Mouse (Mus musculus) kidney, postnatal 25 days (tissue): ENCODE measurements at regions not wholly inside any gene's neighbourhood (a gene's known extent, or its start where the extent isn't known, plus 50 kb on each side); places are given as distances from the start of the nearest gene placed in this dataset.
"Not testable (repeated sequence)": the region's sequence is repeated elsewhere in the genome, so short reads cannot be mapped to it uniquely, and the experiment has no call there.

Experiments used
- DNase-seq, 2 experiments: peaks; one replicate each; pipeline ENCODE4 v3.0.0; 2021; ENCODE audit warnings: mixed read lengths in 2 of 2

DNA sequence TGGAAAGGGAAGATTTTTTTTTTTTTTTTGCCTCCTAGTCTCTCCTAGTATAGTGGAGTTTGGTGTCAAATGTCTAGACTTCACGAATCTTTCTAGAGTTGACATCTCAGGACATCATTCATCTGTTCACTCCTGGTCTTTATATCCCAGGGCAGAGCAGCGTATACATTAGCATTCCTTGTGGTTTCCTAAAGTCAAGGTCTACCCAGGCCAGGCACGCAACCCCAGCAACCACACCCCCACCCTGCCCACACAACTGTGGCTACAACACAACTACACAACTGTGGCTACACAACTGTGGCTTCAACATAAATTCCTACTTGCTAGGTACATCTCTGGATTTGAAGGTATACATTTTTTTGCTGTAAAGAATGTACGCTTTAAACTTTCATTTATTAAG, 122.2 kb downstream of the Ppp1r3a start:
- no peak for DNase-seq

DNA sequence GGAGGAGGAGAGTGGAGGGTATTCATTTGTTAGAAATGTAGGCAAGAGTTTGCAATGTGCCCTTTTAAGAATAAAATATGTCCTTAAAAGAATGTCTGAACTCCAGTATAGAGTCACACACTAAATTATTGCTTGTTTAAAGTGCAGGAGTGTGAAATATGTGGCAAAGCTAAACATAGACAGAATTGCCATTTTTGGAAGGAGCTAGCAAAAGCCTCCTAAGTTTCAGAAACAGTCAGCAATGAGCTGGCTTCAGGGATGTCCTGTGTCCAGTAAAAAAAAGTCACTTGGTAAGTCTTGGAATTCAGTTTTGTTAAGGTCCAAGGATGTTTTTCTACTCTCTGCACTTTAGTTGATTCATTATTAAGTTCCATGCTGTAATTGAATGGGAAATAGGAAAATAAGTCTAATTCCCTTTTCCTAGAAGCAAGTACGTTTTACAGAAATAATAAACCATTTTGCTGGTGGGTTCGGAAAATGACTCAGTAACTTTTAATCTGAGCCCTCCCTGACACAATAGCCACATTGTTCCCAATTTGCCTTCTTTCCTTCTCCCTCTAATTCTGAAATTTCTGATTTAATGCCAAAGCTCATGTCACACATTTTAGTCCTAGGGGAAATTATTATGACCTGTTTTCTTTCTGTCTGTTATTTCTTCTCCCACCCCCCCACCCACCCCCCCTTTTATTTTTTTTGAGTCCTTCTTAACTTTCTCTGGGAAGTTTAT, 123.2 kb downstream of the Ppp1r3a start:
- DNase-seq, result no peak

DNA sequence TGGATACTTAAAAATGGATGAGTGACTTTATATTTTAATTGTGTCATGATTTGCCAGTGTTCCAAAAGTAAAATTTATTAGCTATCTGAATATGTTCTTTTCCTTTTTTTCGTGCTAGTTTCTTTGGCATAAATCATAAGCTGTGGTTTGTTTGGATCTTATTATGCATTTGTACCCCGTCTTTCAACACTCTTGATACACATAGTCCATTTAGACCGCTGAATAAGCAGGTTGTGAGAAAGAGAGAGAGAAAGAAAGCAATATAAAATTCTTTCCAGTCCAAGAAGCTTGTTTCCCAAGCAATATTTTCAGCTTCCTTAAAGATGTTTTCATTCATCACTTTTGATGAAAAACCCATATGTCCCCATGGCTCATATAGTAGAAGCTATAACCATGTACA, 138.4 kb downstream of the Ppp1r3a start:
- no peak for DNase-seq

DNA sequence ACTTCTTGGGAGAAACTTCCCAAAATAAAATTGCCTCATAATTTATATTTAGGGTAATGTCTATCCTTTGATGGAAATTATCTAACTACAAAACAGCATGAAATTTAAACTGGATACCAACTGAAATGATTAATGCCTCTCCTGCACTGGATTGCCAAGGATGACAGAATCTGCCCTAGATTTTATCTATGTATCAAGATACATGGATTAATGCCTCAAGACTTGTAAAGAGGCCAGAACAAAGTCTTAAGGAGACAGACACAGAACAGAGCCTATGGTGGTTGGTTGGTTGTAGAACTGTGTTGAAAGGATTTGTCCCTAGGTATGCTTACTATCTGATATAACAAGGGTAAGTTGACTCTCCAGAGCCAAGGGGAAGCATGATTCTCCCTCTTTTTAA, 147.0 kb downstream of the Ppp1r3a start:
- no peak for DNase-seq

DNA sequence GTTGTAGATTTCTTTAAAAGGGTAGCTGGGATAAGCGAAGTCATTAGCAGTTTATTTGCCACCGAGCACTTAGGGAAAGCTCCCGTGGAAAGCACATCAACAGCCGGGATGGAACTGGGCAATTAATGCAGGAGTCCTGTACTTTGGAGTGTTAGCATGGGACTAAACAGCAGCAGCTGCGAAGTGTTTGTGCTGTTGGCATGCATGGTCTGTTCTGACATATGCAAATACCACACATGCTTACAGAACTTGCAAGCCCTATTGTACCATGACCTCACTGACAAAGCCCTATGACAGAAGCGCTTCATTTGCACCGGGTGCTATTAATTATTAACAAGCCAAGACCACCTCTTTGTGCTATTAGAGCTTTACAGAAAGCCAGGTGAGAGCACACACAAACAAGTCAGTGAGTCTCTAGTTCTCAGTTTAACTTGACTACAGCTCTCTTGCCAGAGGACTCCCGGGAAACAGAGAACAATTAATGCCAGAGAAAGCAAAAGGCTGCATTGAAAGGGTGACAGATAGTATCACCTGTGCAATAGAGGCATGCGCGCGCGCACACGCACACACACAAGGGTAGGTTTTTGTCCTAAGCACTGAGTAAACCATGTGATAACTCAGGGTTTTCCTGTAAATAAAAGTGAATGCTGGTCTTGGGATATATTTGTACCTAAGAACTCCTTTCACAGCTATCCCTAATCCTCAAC, 154.4 kb downstream of the Ppp1r3a start:
- DNase-seq, result peak in 1 of 2 experiments; percentile 1

DNA sequence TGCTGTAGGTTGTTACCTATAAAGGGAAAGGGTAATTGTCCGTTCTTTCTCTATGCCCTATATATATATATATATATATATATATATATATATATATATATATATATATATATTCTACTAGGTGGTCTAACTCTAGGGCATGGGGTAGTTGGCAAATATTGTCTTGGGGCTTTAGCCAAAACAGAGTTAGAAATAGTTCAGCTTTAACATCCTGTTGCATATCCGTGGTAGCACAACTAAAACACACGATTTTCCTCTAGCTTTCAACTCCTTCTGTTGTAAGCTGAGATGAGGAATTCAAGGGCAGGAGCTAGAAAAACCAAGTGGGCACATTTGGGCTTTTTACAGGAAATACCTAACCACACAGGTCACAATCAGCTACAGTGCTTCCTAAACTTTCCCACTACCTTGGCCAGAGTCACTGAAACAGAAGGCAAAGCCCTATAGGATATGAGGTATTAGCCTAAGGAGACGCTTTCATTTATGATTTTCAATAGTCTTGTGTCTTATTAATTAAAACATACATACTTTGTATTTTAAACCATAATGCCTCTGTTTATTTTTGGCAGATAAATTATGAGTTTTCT, 158.1 kb downstream of the Ppp1r3a start:
- no peak for DNase-seq

DNA sequence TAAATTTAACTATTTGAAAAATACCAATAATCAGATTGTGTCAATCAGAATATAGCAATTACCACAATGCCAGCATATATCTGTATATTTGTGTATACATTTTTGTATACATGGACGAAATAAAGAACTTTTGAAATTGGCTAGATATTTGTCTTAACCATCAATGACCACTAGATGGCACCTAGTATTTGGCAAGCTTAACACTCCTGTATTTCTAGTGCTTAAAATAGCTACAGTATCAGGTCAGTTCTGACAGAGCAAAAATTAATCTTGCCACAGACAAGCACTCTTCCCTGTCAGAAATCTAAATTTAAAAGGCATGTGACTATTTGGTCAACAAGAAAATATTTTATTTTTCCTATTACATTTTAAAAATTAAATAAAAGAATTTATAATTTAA, 169.2 kb downstream of the Ppp1r3a start:
- DNase-seq, result no peak

DNA sequence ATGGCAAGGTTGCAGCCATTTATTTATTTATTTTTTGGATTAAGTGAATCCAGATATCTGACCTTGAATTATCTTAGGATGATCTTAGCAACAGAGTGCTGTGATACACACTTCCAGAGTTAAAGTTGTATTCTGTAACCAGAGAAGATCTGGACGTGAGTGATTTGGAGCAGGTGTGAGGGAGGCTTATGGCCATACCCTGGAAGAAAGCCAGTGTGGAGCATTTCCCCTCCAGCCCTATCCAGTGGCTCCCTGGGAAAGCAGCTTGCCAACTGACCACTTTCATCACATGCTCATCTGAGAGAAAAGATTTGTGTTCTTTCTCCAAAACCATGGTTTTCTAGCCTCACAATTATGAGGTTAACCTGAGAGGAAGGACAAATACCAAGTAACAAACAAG, 171.2 kb downstream of the Ppp1r3a start:
- DNase-seq, result no peak

DNA sequence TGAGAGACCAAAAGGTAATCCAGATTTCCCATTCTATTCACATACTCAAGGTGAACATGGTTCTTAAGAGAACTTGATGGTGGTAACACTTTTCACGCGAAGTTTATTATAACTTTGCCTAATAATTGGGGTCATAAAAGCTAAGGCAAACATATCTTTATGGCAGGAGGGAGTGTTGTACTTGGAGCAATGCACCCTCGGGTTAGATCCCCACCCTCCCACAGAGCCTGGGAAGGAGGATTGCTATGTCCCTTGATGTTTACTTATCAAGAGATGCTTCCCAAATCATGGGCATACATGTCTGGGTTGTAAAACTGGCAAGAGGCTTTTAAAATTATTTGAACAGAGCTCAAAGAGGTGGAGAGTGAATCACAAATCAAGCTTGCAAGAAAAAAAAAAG, 180.5 kb downstream of the Ppp1r3a start:
- DNase-seq, result no peak

DNA sequence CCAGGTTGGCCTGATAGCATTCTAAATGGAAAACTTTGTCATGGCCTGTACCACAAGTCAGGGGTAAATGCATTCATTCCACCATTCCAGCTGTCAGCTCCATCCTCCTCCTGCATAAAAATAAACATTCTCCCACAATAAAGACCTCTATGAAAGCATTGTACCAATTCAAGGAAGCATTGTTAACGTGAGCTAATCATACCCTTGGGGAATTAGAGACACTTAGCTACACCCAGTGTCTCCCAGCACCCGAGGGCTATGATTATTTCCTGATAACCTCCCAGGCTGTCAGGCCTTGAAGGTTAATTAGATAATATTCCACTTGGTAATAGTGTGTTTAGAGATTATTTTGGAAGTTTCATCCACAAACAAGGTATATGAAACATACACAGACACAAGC, 182.1 kb downstream of the Ppp1r3a start:
- DNase-seq, result no peak

DNA sequence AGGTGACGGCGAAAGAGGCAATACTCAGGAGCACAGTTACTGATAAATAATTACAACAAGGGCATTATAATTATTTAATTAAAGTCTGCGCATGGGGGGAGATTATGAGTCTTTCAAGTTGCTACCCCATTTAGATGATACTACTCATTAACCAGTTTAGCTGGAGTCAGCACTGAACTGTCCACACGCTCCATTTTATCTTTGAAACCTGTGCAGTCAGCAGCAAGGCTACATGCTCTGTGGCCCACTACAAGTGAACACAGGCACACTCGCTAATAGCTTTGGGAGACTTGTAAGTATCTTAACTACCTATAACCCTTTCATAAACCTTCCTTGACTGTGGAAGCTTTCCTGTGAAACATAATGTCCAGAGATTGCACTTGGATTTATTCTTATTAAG, 214.7 kb downstream of the Ppp1r3a start:
- DNase-seq, result no peak

DNA sequence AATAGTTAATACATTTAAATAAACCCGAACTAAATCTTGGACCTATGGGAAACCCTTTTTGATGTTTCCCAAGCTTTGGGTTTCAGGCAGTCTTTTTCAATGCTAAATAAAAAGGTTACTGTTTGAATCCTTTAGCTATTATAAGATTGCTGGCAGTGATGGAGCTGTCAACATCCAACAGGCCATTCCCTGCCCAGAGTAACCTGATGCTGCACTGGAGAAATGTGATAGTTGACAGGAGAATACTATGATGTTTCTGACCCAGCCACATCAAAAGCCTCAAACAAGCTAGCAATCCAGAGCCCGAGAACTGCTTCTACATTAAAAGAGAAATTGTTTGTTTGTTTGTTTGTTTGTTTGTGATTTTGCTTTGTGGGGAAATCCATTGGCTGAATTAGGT, 226.0 kb downstream of the Ppp1r3a start:
- DNase-seq, result no peak

DNA sequence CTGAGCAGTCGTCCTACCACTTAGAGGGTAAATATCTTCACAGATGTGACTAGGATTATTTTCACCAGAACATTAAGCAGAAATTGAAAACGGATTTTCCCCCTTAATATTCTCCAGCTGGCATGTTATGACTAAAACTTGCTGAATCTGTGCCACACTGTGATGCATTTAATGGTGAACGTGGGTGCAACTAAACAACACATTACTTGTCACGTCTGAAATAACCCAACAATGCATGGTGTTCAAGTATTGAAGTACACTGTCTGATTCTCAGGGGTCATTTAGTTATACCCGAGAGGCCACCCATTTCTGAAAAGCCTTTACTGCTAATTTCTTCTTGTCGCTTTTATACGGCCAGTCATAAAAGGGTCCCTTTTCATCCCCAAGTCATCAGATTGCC, 226.5 kb downstream of the Ppp1r3a start:
- DNase-seq, result no peak

DNA sequence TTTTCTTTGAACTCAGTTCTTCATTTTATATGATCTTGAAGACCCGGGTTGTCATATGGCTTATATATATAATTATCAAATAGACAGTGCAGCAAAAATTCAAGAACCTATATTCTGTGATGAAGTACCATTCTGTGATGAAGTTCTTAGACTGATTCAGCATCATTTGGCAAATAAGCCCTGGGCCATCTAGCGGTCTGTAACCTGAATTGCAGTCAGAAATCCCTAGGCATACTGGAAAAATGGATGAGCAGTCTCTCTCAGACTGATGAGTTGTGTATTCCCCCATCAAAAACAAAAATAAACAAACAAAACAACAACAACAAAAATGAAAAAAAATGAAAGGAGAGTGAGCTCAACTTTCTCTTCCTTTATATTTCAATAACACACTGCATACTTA, 232.3 kb downstream of the Ppp1r3a start:
- peak in 1 of 2 experiments; percentile 4 for DNase-seq

DNA sequence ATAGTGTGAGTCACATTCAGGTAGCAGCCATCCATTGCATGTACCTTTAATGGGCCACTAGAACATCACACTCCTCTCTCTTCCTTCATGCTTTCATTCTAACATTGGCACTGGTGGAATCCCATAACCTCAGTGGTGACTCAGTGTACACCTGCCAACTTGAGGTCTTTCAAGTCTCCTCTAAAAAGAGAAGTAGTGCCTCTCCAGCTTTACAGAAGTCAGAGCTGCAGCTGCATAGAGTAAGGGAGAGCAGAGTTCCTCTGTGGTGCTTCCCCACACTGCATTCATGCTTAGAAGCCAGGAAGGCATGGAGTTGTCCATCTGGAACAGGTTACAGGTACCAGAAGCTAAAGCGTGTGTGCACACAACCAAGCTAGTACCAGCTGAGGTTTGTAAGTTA, 233.8 kb downstream of the Ppp1r3a start:
- no peak for DNase-seq

DNA sequence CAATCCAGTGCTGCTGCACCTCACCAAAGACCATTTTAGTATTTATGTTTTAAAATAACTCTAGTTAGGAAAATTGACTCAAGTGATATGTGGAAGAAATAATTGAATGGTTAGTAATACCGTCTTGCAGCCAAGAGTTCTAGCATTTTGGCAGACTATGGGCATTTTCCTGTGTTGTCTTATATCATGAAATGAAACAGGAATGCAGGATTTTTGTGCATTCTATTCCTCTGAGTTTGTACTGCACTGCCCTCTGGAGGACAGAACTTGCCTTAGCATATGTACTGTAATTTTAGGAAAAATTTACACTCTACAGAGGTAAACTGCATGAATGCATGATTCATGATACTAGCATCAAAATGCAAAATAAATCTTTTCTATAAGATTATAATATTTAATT, 250.9 kb downstream of the Ppp1r3a start:
- peak in 1 of 2 experiments; percentile 42 for DNase-seq

DNA sequence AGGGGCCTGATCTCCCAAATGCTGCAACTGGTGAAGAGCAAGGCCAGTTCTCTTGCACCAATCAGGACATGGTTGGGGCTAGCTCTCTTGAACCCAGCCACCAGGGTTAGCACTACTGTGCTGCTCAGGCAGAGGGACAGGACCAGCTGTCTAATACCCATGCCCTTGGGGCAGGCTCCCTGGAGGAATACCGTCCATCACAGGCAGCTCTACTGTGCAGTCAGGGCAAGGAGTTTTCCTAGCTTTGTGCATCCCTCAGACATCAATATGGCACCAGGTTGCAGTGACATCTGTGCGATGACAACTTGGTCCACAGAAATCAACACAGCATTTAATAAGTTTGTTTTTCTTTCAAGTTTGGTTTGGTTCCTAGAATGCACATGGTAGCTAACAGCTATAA, 254.4 kb downstream of the Ppp1r3a start:
- DNase-seq, result no peak

DNA sequence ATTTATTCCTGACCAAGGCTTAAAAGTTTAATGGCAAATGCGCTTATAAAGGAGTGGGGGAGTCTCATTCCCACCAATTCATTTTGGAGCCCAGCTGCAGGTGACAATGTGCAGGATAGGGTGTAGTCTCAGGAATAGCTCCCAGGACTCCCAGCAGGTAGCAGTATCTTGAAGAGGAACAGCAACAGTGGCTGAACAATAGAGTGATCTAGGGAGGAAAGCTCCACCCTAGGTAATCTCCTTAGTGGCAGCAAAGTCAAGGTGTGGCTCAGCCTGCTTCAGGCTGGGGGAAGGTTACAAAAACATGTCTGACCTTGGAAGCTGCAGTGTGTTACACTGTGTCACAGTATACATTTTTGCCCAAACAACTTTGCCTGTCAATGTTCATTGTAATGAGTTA, 255.2 kb downstream of the Ppp1r3a start:
- not testable (repeated sequence) for DNase-seq

DNA sequence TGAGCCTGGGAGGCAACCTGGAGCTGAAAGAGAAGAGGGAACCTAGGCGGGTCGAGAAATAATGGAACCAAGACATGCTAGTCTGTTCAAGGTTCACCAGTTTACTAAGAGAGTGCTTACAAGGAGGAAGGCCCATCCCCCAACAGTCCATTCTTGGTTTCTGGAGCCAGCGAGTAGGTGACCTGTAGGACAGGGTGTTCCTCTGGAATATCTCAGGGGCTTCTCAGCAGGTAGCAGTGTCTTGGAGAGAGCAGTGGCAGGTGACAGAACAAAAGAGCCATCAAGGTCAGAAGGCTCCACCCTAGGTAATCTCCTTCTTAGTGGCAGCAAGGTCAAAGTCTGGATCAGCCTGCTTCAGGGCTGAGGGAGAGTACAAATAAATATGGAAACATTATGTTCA, 268.4 kb downstream of the Ppp1r3a start:
- not testable (repeated sequence) for DNase-seq

DNA sequence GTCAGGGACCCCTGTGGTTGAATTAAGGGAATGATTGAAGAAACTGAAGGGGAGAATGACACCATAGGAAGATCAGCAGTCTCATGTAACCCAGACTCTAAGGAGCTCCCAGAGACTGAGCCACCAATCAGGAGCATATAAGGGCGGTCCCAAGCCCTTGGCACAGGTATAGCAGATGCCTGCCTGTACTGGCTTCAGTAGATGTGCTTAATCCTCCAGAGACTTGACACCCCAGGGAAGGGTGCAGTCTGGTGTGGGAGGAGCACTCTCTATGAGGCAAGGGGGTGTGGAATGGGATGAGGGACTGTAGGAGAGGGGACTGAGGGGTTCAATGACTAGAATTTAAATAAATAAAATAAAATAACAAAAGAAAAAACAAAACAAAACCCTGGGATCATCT, 298.7 kb downstream of the Ppp1r3a start:
- no peak for DNase-seq

DNA sequence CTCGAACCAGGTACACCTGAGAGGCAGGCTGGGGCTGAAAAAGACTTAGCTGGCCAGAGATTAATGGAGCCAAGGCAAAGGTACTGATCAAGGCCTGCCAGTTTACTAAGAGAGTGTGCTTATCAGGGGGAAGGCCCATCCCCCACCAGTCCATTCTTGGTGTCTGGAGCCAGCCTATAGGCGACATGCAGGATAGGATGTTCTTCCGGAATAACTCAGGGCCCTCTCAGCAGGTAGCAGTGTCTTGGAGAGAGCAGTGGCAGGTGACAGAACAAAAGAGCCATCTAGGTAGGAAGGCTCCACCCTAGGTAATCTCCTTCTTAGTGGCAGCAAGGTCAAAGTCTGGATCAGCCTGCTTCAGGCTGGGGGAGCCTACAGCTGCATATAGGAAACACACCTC, 301.8 kb downstream of the Ppp1r3a start:
- not testable (repeated sequence) for DNase-seq

DNA sequence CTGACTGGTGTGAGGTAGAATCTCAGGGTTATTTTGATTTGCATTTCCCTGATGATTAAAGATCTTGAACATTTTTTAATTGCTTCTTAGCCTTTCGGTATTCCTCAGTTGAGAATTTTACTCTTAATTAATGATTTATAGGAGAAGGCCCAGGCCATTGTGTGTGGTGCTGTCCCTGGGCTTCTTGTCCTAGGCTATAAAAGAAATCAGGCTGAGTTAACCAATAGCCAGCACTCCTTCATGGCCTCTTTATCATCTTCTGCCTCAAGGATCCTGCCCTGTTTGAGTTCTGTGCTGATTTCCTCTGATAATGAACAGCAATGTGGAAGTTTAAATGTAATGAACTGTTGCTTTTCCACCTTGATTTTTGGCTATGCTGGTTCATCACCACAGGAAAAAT, 323.3 kb downstream of the Ppp1r3a start:
- DNase-seq, result no peak

DNA sequence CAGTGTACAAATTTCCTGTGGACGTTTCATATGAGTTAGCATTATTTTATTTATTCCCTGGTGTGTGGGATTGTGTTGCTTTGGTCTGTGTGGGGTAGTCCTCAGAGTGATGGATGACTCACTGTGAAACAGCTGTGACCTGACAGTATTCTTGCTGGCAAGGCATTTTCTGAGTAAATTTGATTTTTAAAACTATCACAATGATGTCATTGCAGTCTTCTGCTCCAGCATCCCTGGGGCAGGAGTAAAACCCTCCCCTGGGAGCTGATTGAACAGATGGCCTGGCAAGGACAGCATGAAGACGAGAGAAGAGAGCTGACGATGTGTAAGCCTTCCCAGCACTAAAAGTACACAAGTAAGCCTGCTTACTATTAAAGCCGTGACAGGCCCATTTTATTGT, 345.3 kb downstream of the Ppp1r3a start:
- no peak for DNase-seq

DNA sequence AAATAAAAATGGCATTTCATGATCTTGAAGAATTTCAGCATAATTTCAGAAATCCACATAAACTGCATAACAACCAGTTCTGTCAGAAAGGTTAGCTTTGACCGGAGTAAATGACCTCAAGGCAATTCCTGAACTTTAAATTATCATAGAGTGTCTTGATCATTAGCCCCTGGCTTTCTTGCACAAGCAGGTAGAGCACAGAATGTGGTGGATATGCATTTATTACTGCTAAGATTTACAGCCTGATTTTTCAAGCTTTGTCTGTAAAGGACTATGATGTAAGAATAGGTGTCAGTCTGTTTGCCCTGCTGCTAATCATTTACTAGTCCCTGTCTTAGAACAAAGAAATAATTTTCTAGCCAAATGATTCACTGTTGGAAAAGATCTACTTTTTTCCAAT, 347.3 kb downstream of the Ppp1r3a start:
- no peak for DNase-seq
